Mouse (Mus musculus) gonadal fat pad, adult 2 months (tissue): ENCODE data around the gene Capn6. TPM values are rescaled to one million over a fixed set of nuclear protein-coding genes. Genes with fewer than 3 reads are reported as not detected.

Experiments used
- DNase-seq: peaks from one replicate; pipeline ENCODE4 v3.0.0-alpha.2; 2012; ENCODE audit warnings: low read depth
- polyA plus RNA-seq: library from polyadenylated mRNA; depleted of rRNA; stranded (reverse); fragments of >200 nt; gene quantifications from 2 replicates; pipeline ENCODE4 v1.2.3, GENCODE M21; 2012; rRNA removed

Capn6 gene
- 2.0 and 2.2 TPM in 2 replicates for polyA plus RNA-seq

DNA sequence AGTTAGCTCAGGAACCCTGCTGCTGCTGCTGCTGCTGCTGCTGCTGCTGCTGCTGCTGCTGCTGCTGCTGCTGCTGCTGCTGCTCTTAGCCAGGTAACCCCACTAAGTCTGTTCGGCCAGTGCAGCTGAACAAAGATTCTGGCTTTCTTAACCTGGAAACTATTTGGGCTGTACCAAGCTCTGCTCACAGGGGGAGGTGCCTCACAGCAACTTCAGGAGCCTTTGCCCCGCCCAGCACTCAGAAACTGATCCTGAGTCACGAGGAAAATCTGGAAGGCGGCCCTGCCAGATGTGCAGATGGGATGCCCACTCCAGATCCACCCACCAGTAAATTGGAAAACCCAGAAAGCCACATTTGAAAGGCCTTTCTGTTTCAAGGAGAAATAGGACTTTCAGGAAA, at the start of gene Capn6:
Gene Capn6 (minus strand): TSS at position 203 of the 400 bp plus-strand sequence.
- DNase-seq, result no peak

DNA sequence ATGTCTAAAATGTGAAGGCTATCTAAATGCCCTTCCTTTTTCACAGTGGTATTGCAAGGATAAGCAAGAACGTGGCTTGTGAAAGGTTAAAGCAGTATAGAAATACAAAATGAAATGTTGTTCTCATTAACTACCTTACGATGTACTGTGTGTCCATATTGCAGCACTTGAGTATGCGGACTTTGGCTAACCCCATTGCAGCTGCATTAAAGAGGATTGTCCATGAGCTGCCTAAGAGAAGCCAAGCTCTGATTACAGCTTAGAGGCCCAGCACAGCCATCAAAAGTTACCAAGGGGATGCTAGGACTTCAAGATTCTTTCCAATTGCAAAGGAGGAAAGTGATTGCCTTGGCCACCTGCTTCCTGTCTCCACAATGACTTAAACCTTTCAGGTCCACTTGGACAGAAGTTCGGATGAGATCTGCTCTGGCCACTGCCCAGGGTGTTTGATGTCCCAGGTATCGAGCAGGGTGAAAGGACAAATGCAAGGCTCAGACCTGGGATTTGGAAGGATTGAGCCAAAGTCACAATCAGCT, 40.0 kb upstream of the Capn6 start:
- no peak for DNase-seq

DNA sequence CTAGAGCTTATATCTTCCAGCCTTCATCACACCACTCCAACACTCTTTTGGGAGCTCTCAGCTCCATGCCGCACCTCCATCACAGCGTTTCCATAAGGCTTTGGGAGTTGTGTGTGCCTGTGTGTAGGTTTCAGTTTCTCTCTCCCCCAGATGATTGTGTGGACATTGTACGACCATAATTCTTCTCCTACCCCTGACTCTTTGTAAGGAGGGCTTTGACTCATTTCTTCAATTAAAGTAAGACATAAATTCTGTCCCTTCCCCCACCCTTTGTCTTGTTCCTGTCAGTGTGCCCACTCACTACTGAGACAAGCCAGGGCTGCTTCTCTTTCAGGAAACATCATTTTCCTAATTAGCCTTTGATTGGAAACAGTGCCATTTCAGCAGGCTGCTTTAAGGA, 24.1 kb upstream of the Capn6 start:
- DNase-seq, result no peak

DNA sequence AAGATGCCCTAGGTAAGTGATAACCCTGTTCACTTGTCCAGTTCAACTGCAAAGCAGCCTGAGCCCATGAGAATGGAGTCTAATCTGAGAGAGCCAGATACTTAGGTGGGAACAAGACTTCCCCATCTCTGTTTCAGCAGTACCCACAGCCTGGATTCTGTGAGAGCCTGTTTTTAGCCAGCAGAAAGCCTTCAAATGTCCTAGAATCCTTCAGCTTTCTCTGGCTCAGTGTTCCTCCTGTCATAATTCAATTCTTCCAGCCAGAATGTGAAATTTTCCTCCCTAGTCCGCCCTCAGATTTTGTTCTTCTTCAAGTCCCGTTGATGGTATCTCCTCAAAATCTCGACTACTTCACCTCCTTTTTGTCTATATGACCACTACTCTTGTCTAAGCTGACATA, 22.8 kb upstream of the Capn6 start:
- DNase-seq, result no peak

DNA sequence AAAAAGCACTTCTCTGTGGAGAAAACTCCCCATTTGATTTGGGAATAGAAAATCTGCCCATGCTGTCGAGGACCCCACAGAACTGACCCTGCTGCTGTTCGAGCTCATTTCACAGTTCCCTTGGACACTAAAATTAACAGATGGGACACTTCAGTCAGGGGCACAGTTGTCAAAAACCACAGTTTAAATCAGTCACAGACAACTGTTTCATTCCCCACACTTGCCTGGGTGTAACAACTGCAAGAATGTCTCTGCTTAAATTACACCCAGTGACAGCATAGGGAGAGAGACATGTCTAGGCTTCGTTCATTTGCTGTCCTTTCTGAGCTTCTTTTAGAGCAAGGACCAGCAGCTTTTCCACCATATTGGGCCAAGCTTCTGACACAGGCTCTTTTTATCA, 19.4 kb upstream of the Capn6 start:
- DNase-seq, result no peak

DNA sequence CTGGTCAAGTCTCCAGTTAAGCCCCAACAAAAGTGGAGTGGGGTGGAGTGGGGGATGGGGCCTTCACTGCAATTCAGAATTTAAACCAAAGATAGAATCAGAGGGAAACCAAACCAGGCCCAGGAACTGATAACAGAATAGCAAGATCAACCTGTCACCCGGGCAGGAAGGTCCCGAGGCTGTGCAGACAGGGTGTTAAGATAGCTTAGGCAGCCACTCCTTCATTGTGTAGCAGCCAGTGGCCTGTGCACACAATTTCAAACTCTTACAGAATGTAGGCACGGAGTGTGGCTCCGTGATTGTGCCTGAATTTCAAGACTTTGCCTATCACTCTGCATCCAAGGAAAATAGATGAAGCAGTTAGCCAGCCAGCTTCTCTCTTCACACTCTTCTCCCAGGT, 693 bp downstream of the Capn6 start:
- DNase-seq, result no peak

DNA sequence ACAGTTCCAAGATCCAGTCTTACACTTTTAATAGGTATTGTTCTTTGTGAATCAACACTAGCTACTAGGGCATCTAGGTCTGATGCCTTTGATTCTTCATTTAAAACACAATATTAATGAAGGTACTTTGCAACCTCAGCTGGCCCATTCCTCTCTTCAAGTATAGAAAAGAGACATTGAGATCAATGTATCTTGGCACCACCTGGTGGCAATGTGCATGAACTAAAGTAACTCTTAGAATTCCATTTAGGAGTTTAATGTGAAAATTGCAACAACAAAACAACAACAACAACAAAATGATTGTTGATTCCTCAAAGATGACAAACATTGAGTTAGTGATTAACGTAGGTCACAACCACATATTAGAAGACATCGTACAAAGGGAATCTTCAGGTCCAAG, 8.3 kb downstream of the Capn6 start:
- DNase-seq, result no peak

DNA sequence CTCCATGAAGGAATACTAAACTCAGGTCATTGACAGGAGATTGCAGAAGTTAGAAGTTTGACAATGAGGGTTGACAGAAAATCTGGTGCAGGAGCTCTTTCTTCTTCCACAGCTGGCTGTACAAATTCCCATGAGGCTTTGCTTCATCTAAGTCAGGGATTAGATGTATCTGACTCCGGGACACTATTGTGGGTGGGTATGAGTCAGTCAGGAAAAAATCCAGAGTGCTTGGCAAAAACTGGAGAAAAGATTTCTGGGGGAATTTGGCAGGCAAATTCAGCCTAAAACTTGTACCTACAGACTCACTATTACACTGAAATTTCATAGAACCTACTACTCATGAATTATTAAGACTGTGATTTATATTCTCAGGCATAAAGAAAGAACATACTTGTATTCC, 11.3 kb downstream of the Capn6 start:
- DNase-seq, result no peak

DNA sequence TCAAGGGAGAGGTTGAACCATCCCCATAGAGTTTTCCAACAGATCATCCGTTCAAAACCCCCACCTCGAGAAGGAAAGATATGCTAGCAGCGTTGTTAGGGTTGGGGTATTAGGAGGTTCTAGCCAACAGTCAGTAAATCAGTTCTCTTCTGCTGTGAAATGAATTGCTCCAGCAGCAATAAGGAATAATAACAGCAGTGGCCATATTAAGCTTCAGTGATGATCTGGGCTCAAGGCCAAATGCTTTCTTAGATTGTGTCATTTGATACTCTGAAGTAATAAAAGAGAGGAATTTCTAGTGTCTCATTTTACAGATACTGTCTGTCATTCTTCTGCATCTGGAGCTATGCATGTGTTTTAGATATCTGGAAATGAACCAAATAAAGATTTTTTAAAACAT, 64.7 kb downstream of the Capn6 start:
- DNase-seq, result no peak

Other genes with a start within 250 kb of the Capn6 start
- not detected in 2 replicates for gene Dcx, start 105.9 kb upstream of the Capn6 start, polyA plus RNA-seq